Mouse (Mus musculus) thymus, adult 2 months (tissue): Measurements from ENCODE around the gene Iltifb.
"Not testable (repeated sequence)": the region's sequence is repeated elsewhere in the genome, so short reads cannot be mapped to it uniquely, and the experiment has no call there.

Experiments
- CTCF ChIP-seq: fragments of 200-500 bp; IDR thresholded peaks from 2 replicates; pipeline ENCODE4 v1.5.1; 2012; ENCODE audit warnings: mild to moderate bottlenecking, control low read depth, low read length, moderate library complexity, borderline replicate concordance; ENCODE audit not compliant: control insufficient read depth, poor library complexity, insufficient read depth; ENCODE audit errors: extremely low read depth
- POLR2A ChIP-seq: fragments of 200-500 bp; IDR thresholded peaks from 2 replicates; pipeline ENCODE4 v1.6.1; 2012; ENCODE audit warnings: mild to moderate bottlenecking, low read length, control low read depth, moderate library complexity; ENCODE audit not compliant: control insufficient read depth, poor library complexity, insufficient read depth; ENCODE audit errors: extremely low read depth

DNA sequence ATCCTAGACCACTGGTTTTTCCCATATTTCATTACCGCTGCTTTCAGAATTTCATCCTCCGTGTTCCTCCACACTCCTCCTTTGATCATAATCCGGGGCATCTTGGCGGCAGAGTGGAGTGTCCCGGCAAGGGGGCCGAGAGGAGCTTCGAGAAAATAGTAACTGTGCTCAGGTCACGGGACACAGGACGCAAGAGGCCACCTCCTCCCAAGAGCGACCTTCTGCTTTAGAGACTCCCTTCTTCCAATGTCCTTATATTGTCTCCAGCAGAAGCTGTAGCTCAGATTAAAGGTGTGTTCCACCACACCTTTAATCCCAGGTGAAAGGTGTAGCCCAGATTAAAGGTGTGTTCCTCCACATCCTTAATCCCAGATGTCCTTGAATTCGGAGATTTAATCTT is 32.0 kb upstream of the Iltifb start, which contains the start of gene Gm9040:
- not testable (repeated sequence) for TF ChIP-seq POLR2A, CTCF
